Mouse (Mus musculus) kidney, adult 2 months (tissue): Measurements from ENCODE around the gene Nmur1.

Experiments
- CTCF ChIP-seq: fragments of 200-500 bp; conservative IDR thresholded peaks from 2 replicates; pipeline ENCODE4 v1.5.1; 2011; ENCODE audit warnings: low read depth, mild to moderate bottlenecking, control low read depth, low read length, moderate library complexity, mixed read lengths; ENCODE audit not compliant: insufficient read depth, insufficient read length
- POLR2A ChIP-seq: fragments of 200-500 bp; IDR thresholded peaks from one replicate; pipeline ENCODE4 v1.6.1; 2011; ENCODE audit warnings: low read depth, low read length, control low read depth

DNA sequence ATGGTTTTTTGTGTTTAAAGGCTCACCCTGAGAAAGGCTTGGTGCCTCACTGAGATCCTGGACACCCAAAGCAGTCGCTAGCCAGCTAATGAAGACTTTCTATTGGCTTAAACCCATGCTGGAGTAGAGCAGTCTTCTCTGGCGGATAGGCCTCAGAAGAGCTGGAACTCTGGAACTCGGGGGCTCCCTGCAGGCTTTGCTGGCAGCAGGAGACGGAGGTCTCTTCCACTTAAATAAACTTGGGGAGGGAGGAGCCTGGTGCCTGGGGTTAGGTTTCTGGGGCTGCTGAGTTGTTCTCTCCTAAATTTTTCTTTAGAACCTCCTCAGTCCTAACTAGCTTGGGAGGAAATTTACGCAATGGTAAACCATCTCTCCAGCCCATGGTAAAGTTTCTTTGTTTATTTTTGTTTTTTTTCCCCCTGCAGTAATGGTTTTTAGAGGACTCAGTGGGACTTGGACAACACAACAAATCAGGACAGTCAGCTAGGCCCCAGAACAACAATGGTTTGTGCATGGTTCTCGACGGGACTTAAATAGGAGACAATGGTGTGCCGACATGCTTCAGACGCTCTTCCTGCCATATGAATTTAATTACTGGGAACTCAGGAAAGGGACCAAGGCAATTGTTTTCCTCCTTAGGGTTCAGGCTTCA, 38.3 kb upstream of the Nmur1 start:
- no peak for TF ChIP-seq CTCF
- no peak for TF ChIP-seq POLR2A
